Mouse (Mus musculus) c-Kit-positive CD71-positive TER-119-positive erythroid progenitor cells, embryonic 14.5 days (primary cell): ENCODE measurements at regions not wholly inside any gene's neighbourhood (a gene's known extent, or its start where the extent isn't known, plus 50 kb on each side); places are given as distances from the start of the nearest gene placed in this dataset.

Source experiments
- DNase-seq: peaks from one replicate; pipeline ENCODE4 v3.0.0-alpha.2; 2013; ENCODE audit warnings: low spot score

GRCm38 (mm10) chr9:69705942-69706341 lies 54.8 kb downstream of the Foxb1 start:
- no peak for DNase-seq

GRCm38 (mm10) chr9:69705071-69705470 lies 55.7 kb downstream of the Foxb1 start:
- no peak for DNase-seq

- no peak for DNase-seq
These were observed 57.0 kb downstream of the Foxb1 start for GRCm38 (mm10) chr9:69703731-69704130.

GRCm38 (mm10) chr9:69702156-69702928 lies 58.4 kb downstream of the Foxb1 start:
- no peak for DNase-seq

GRCm38 (mm10) chr9:69700696-69701095 lies 60.0 kb downstream of the Foxb1 start:
- DNase-seq: no peak

- DNase-seq: no peak
These were observed 69.0 kb downstream of the Foxb1 start for GRCm38 (mm10) chr9:69691756-69692155.

GRCm38 (mm10) chr9:69687349-69688123 lies 73.2 kb downstream of the Foxb1 start:
- DNase-seq: no peak

GRCm38 (mm10) chr9:69686766-69687165 lies 74.0 kb downstream of the Foxb1 start:
- no peak for DNase-seq

GRCm38 (mm10) chr9:69685630-69686029 lies 75.1 kb downstream of the Foxb1 start:
- no peak for DNase-seq

GRCm38 (mm10) chr9:69681372-69682213 lies 79.1 kb downstream of the Foxb1 start:
- DNase-seq: no peak

- no peak for DNase-seq
These were observed 82.1 kb downstream of the Foxb1 start for GRCm38 (mm10) chr9:69678634-69679033.

- DNase-seq: no peak
These were observed 87.2 kb downstream of the Foxb1 start for GRCm38 (mm10) chr9:69673463-69674105.

GRCm38 (mm10) chr9:69672657-69673462 lies 87.9 kb downstream of the Foxb1 start:
- no peak for DNase-seq

- DNase-seq: no peak
These were observed 89.5 kb downstream of the Foxb1 start for GRCm38 (mm10) chr9:69671199-69671598.

- DNase-seq: no peak
These were observed 90.1 kb downstream of the Foxb1 start for GRCm38 (mm10) chr9:69670551-69671044.

GRCm38 (mm10) chr9:69669611-69670550 lies 90.9 kb downstream of the Foxb1 start:
- DNase-seq: no peak

- DNase-seq: no peak
These were observed 92.2 kb downstream of the Foxb1 start for GRCm38 (mm10) chr9:69668475-69669090.

GRCm38 (mm10) chr9:69667064-69667533 lies 93.6 kb downstream of the Foxb1 start:
- no peak for DNase-seq

- DNase-seq: no peak
These were observed 96.5 kb downstream of the Foxb1 start for GRCm38 (mm10) chr9:69664201-69664600.
